Mouse (Mus musculus) cortical plate, adult 2 months (tissue): ENCODE measurements at regions not wholly inside any gene's neighbourhood (a gene's known extent, or its start where the extent isn't known, plus 50 kb on each side); places are given as distances from the start of the nearest gene placed in this dataset.

Experiments used
- CTCF ChIP-seq: fragments of 200-500 bp; IDR thresholded peaks from 2 replicates; pipeline ENCODE4 v1.5.1; 2011; ENCODE audit warnings: mild to moderate bottlenecking, control low read depth, low read length; ENCODE audit not compliant: insufficient read depth; ENCODE audit errors: extremely low read depth
- POLR2A ChIP-seq: fragments of 200-500 bp; IDR thresholded peaks from 2 replicates; pipeline ENCODE4 v1.6.1; 2011; ENCODE audit warnings: mild to moderate bottlenecking, low read length, control low read depth; ENCODE audit not compliant: insufficient read depth; ENCODE audit errors: extremely low read depth

DNA sequence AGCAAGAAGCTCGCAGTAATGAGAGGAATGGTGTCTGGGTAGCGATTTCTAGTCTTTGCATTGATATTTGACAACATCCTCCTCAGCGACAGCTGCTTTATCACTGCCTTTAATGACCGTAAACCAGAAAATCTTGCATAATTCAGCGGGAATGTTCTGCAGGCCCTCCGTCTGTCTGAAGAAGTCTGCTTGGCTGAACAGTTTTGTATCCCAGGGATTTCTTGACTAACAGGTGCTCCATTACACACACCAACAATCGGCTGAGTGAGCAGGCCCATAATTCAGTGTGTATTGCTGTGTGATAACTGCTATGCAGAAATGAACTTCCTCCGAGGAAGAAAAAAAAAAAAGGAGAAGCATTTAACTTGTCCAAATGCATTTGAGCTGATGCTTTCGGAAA, 747.4 kb downstream of the Galc start:
- TF ChIP-seq CTCF, result no peak
- TF ChIP-seq POLR2A, result no peak
